Mouse (Mus musculus) Patski (cell line): ENCODE measurements around the gene Tmem132b. TPM values are rescaled to one million over a fixed set of nuclear protein-coding genes. Genes with fewer than 3 reads are reported as not detected.

ENCODE experiments used
- ATAC-seq: fragments of 100-300 bp; one replicate; pipeline ENCODE4 v1.8.0; 2021
- CTCF ChIA-PET: fragments of 350-600 bp; sonication (Branson Sonifier 250); formaldehyde crosslinking; loops from one replicate; lab custom pipeline; 2022; ENCODE audit warnings: inconsistent platforms; lab: Charles Lee
- POLR2A ChIA-PET: fragments of 350-600 bp; sonication (Branson Sonifier 250); formaldehyde crosslinking; loops from one replicate; lab custom pipeline; 2022; ENCODE audit warnings: antibody characterized with exemption, inconsistent platforms; lab: Charles Lee
- DNase-seq: peaks from one replicate; pipeline ENCODE4 v3.0.0-alpha.2; 2011; ENCODE audit warnings: low read depth, low spot score
- H3K27me3 ChIP-seq: fragments of 371-371 bp; one replicate; pipeline ENCODE4 v1.5.1; 2021
- CTCF ChIP-seq: fragments of 100-300 bp; IDR thresholded peaks from one replicate; pipeline ENCODE4 v1.5.1; 2021
- in situ Hi-C: fragments of 300-500 bp; cut with MboI; formaldehyde crosslinking; loops from 3 replicates; pipeline ENCODE4 v1.11.1; 2018; ENCODE audit warnings: low pct_unique_long_range_greater_than_20kb, mixed read lengths
- polyA plus RNA-seq: library from polyadenylated mRNA; unstranded; gene quantifications from one replicate; pipeline ENCODE4 v1.2.3, GENCODE M21; 2021

Gene Tmem132b
- polyA plus RNA-seq, 1 experiment from 2014 or later = not detected

DNA sequence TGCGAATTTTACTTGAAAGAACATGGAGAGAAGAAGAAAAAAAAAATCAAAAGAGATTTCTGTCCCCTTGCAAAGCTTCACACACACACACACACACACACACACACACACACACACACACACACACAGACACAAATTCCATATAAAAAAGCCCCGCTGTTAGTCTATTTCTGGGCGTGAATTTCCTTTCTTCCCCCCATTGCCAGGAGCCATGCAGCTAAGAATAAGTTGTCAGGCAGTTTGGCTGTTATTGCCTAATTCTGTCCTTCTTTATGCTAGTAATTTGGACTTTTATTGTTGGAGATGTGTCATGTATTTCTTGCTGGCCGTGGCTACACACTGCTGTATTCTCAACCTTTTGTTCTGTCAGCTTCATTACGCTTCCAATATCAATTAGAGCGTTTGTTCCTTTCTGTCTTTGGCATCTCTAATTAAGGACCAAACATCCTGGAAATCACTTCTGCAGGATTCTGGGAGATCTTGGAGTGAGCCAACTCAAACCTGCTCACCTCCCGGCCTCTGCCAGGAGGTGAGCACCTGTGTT, 225.5 kb downstream of the Tmem132b start:
- in situ Hi-C loops = no loop called here
- ATAC-seq = no peak
- H3K27me3 ChIP-seq = no peaks in the 10 kb centered on the region
- CTCF ChIA-PET = interaction anchor here (1.9 kb wide), 1 partner anchor 13 kb away, joined by 5 read pairs; no protein-coding TSS in a partner anchor
- DNase-seq = no peak
- TF ChIP-seq CTCF = no peak
- POLR2A ChIA-PET = no interaction called here

DNA sequence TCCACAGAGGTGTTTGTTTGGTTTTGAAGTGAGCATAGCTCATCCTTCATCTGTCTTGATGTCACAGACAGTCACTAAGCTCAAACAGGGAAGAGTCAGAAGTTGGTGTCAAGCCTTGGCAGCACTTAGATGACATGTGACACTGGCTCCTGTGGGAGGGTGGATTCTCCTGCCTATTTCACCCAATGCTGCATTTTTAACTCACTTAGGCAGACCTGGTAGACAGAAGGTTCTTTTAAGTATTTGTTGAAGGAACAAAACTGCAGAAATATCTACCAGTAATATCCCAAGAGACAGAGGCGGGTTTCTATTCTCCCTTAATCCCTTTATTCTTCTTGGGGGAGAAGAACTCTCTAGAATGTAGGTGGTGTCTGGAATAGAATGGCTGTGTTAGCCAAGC, 226.9 kb downstream of the Tmem132b start:
- ChIA-PET POLR2A (interaction anchor here (0.5 kb wide), 1 partner anchor 16 kb away, joined by 3 read pairs; no protein-coding TSS in a partner anchor), CTCF (interaction anchor here (1.9 kb wide), 1 partner anchor 11 kb away, joined by 5 read pairs; no protein-coding TSS in a partner anchor)
- in situ Hi-C loops = no loop called here
- TF ChIP-seq CTCF = no peak
- no peak for DNase-seq
- H3K27me3 ChIP-seq = no peaks in the 10 kb centered on the region
- ATAC-seq = no peak

GRCm38 (mm10) chr5:125766941-125767340, 235.4 kb downstream of the Tmem132b start:
- POLR2A ChIA-PET = no interaction called here

DNA sequence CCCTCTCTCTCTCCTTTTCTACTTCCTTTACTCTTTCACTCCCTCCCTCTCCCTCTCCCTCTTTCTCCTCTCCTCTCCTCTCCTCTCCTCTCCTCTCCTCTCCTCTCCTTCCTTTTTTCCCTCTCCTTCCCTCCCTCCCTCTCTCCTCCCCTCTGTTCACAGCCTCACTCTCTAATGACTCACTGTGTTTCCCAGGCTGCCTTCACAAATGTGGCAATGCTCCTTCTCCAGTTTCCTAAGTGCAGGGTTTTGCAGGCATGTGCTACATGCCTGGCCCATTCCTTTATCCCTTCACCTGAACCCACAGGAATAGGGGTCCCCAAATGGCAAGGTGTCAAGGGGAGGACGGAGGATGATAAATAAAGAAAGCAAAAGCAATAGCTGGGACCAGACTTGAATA, 236.4 kb downstream of the Tmem132b start:
- CTCF ChIA-PET = no interaction called here
- no peak for TF ChIP-seq CTCF
- DNase-seq = no peak
- in situ Hi-C loops = no loop called here
- POLR2A ChIA-PET = no interaction called here
- ATAC-seq = no peak
- H3K27me3 ChIP-seq = no peaks in the 10 kb centered on the region

More at GRCm38 (mm10) chr5:125766941-125767340, 235.4 kb downstream of the Tmem132b start:
- no peak for TF ChIP-seq CTCF
- ATAC-seq = no peak
- in situ Hi-C loops = no loop called here
- H3K27me3 ChIP-seq = no peaks in the 10 kb centered on the region
- CTCF ChIA-PET = no interaction called here
- no peak for DNase-seq

DNA sequence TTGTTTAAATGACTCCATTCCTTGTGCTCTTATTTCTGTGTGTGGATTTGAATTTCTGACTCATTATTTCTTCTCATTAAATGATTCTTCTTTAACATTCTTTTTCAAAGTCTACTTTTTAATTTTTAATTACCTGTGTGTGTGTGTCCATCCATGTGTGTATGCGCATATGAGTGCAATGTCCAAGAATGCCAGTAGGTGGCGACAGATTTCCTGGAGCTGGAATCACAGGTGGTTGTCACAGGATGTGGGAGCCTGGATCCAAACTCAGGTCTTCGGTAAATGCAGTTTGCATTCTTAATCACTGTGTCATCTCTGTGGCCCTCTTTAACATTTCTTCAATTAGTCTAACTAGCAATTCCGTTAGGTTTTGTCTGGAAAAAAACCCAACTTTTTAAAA, 240.7 kb downstream of the Tmem132b start:
- in situ Hi-C loops = no loop called here
- no peaks in the 10 kb centered on the region for H3K27me3 ChIP-seq
- CTCF ChIA-PET = no interaction called here
- POLR2A ChIA-PET = no interaction called here
- no peak for TF ChIP-seq CTCF
- DNase-seq = no peak
- no peak for ATAC-seq

DNA sequence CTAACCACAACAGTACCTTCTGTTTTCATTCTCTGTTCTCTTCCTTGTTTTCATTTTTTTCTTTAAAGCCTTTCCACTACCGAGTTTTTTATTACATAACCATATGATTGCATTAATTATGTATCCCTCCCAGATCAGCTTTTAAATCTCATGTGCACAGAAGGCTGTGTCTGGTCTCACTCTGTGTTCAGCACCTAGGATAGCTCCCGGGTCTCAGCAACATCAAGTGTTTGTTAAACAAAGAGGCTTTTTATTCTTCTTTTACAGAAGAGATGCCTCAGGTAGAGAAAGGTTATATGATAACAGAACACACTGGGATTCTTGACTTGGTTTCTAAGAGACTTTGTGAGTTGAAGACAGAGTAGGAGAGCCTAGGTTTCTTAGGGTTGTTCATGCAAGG, 241.2 kb downstream of the Tmem132b start:
- CTCF ChIA-PET = no interaction called here

DNA sequence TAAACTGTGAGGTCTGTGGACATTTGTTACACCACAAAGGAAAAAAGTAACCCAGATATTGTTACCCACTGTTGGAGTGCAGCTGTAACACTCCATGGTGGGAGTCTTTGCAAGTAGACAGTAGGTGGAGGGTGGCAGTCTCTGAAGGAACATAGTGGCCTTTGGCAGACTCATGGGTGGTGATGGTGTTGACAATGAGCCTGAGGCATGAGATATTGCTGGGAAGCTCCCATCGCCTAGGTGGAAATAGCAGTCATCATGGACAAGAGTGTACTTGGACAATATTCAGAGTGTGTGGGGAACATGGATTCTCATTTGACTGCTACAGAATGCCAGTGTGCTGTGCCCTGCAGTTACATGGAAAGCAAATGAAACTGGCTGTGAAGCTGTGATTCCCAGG, 248.8 kb downstream of the Tmem132b start:
- in situ Hi-C loops = no loop called here
- DNase-seq = no peak
- ATAC-seq = no peak
- ChIA-PET POLR2A (no interaction called here), CTCF (no interaction called here)
- no peaks in the 10 kb centered on the region for H3K27me3 ChIP-seq
- TF ChIP-seq CTCF = no peak

More for the DNA sequence above, 241.2 kb downstream of the Tmem132b start:
- in situ Hi-C loops = no loop called here
- ATAC-seq (no peak), DNase-seq (no peak)
- no peak for TF ChIP-seq CTCF
- H3K27me3 ChIP-seq = no peaks in the 10 kb centered on the region
- POLR2A ChIA-PET = no interaction called here

GRCm38 (mm10) chr5:125792643-125793042, 261.1 kb downstream of the Tmem132b start:
- no peak for TF ChIP-seq CTCF
- POLR2A ChIA-PET = no interaction called here
- CTCF ChIA-PET = no interaction called here

DNA sequence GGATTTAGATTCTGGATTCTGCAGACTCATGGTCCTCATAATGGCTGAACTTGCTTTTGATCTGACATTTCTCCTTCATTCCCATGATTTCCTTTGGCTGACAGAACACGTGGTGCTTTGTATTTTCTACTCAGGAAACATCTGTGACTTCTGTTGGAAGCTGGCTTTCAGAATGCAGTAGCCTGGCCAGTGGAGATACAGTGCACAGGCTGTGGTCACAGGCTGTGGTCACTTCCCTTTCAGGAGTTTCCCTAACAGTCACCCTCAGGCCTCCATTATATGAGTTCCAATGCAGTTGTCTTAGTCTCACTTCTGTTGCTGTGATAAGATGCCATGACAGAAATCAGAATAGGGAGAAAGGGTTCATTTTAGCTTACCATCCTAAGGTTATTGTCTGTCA, 262.7 kb downstream of the Tmem132b start:
- CTCF ChIA-PET = interaction anchor here (2.0 kb wide), 1 partner anchor 10 kb away, joined by 5 read pairs; no protein-coding TSS in a partner anchor
- ATAC-seq = no peak
- POLR2A ChIA-PET = no interaction called here
- no peaks in the 10 kb centered on the region for H3K27me3 ChIP-seq
- no peak for TF ChIP-seq CTCF
- DNase-seq = no peak
- in situ Hi-C loops = no loop called here

More at GRCm38 (mm10) chr5:125792643-125793042, 261.1 kb downstream of the Tmem132b start:
- ATAC-seq (no peak), DNase-seq (no peak)
- in situ Hi-C loops = no loop called here
- no peaks in the 10 kb centered on the region for H3K27me3 ChIP-seq

DNA sequence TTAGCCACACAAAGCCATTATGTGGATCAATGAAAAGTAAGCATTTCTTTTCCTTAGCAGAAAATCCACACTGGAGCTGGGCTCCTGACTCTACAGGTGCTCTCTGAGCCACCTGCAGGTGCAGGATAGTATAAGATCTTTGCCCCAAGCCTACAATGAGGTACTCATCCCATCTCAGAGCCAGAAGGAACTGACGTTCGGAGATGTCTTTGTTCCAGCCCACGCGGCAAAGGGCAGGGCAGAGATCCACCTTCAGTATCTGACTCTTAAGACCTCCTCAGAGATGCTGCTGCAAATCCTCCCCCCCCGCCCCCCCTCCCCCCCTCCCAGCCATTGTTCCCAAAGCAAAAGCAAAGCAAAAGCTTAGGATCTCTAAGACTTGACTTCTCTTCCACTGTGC, 268.0 kb downstream of the Tmem132b start:
- TF ChIP-seq CTCF = no peak
- no peak for DNase-seq
- in situ Hi-C loops = no loop called here
- H3K27me3 ChIP-seq = no peaks in the 10 kb centered on the region
- ATAC-seq = no peak
- ChIA-PET POLR2A (no interaction called here), CTCF (no interaction called here)

GRCm38 (mm10) chr5:125800025-125800424, 268.5 kb downstream of the Tmem132b start:
- no peaks in the 10 kb centered on the region for H3K27me3 ChIP-seq
- POLR2A ChIA-PET = no interaction called here
- DNase-seq (no peak), ATAC-seq (no peak)
- TF ChIP-seq CTCF = no peak
- CTCF ChIA-PET = no interaction called here
- in situ Hi-C loops = no loop called here

DNA sequence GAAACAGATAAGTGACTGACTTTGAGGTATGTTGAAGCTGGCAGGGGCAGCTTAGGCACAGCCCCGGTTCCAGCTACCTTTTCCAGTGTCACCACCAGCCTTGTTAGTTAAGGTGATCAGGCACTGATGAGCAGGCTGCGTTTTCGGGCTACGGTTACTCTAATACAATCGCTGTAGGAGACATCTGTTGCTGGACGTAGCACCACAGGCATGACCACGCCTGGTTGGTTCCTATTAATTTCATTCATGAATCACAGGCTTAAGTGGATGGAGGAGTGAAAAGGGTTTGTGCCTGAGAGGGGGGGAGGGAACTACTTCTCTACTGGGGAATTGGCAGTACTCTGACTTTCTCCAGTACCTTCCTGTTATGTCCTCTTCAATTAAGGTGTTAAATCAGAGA, 271.2 kb downstream of the Tmem132b start:
- no peaks in the 10 kb centered on the region for H3K27me3 ChIP-seq
- CTCF ChIA-PET = no interaction called here
- no peak for TF ChIP-seq CTCF
- POLR2A ChIA-PET = no interaction called here
- in situ Hi-C loops = no loop called here
- no peak for DNase-seq
- ATAC-seq = no peak
